ENCODE assay signal across 9 mouse cellular contexts in the genomic region with DNA sequence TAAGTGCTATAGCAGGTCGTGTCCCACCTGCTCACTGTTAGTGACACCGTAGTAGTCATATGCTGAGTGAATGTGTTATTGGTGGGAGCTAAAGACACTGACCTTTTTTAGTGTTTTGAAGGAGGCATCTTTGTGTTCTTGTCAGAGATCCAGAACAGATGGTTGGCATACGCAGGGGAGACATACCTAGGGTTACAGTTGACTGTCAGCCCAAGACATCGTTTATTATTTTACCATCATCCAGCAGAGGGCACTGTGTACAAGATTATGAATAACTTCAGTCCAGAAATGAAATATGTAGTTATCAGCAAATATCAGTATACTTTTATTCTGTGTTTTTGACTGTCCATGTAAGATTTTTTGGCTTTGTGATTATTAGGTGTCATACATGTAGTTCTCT.
DNase-seq lines count a peak whose midpoint lies in the region; ATAC-seq and TF ChIP-seq lines count a peak whose summit lies in the region.
"Had no signal": no experiment of that assay in that cellular context is flagged by ENCODE, and none has a peak within 500 bp of the region (broad histone marks: within the 10 kb centered on the region; RNA-seq: fewer than 3 reads in every experiment).

No protein-coding gene starts in this region.

- peak; percentile 66 for TF ChIP-seq CTCF in gastrocnemius, adult 2 months (IDR thresholded peaks at IDR 0.05)
- no peak for TF ChIP-seq CTCF in thymus, adult 2 months (IDR thresholded peaks at IDR 0.05; ENCODE audit: borderline replicate concordance, control insufficient read depth, extremely low read depth, insufficient read depth, low read length, poor library complexity)

- H3K36me3 ChIP-seq in thymus, adult 2 months (ENCODE audit: control insufficient read depth, insufficient read depth, low read length), result no peaks in the 10 kb centered on the region

- DNase-seq in gastrocnemius, adult 2 months, result no peak
- DNase-seq in gastrocnemius, postnatal 4 days (ENCODE audit: low spot score in 2 of 2), result no peak
- DNase-seq in thymus, adult 2 months, result peak; percentile 5
- no peak for DNase-seq in thymus, adult 18-20 months
- peak; percentile 71 for DNase-seq in lung, postnatal 36 days
- no peak for DNase-seq in right cerebral cortex, postnatal 36 days (ENCODE audit: low spot score in 2 of 2)

- 0 out of 2 replicates have a peak, but pooled peaks have one; percentile 60 for ATAC-seq in common myeloid progenitor, adult 5-6 weeks (replicated peaks; ENCODE audit: low read depth, poor library complexity, severe bottlenecking)
- ATAC-seq in monocyte, adult 5-6 weeks (replicated peaks; ENCODE audit: insufficient number of reproducible peaks, low FRiP score, low TSS enrichment, poor library complexity, severe bottlenecking), result no peak

- H3K27ac ChIP-seq in gastrocnemius, adult 2 months, result no peak overlapping the region
- H3K27ac ChIP-seq in thymus, adult 2 months (ENCODE audit: control insufficient read depth, insufficient read depth, low read length), result no peak overlapping the region

- intact Hi-C loops in gastrocnemius, adult 2 months (cut with DNase I), result loop anchor here (10.0 kb wide), 1 partner anchor 369 kb away; the partner anchor contains the start of gene Dact2

- H3K4me3 ChIP-seq in gastrocnemius, adult 2 months, result no peak overlapping the region
- no peak overlapping the region for H3K4me3 ChIP-seq in thymus, adult 2 months (ENCODE audit: control insufficient read depth, insufficient read depth, low read length)
- H3K4me3 ChIP-seq: myocyte had no signal

- no peaks in the 10 kb centered on the region for H3K27me3 ChIP-seq in thymus, adult 2 months (ENCODE audit: control insufficient read depth, insufficient read depth, low read length)

- no peaks in the 10 kb centered on the region for H3K4me1 ChIP-seq in thymus, adult 2 months (replicated peaks; ENCODE audit: control insufficient read depth, insufficient read depth, low read length)

- no peak for TF ChIP-seq POLR2A in thymus, adult 2 months (IDR thresholded peaks at IDR 0.05; ENCODE audit: control insufficient read depth, extremely low read depth, insufficient read depth, low read length, poor library complexity)

- 76% methylated on average over 4 of the region's 4 CpGs for WGBS in thymus, adult 2 months

Comparison
In these comparisons a context has a peak if more than half of its experiments do, and no peak if none do; other contexts are left out.
1. DNase-seq: peak in thymus, adult 2 months (single experiment) and lung, postnatal 36 days (single experiment); none in gastrocnemius, adult 2 months (single experiment), gastrocnemius, postnatal 4 days (0 of 2), thymus, adult 18-20 months (0 of 2) and right cerebral cortex, postnatal 36 days (0 of 2).